Mouse (Mus musculus): ENCODE results near the gene Bmt2.

GRCm38 (mm10) chr6:13722166-13722565, 44.4 kb upstream of the Bmt2 start:
- no peak for TF ChIP-seq CTCF (IDR thresholded peaks at IDR 0.05; ENCODE audit: extremely low read depth, insufficient read depth, insufficient read length, insufficient replicate concordance)
- TF ChIP-seq POLR2A (IDR thresholded peaks at IDR 0.05; ENCODE audit: low read depth, low read length): no peak

Measured in spleen, adult 2 months (tissue).